Mouse (Mus musculus) lung, adult 18-20 months (tissue): Measurements from ENCODE around the gene Tubg1.
"Not testable (repeated sequence)": the region's sequence is repeated elsewhere in the genome, so short reads cannot be mapped to it uniquely, and the experiment has no call there.

Experiments used
- DNase-seq, 2 experiments: peaks; one replicate each; pipeline ENCODE4 v3.0.0; 2022; ENCODE audit warnings: mixed read lengths in 2 of 2

The Tubg1 gene

DNA sequence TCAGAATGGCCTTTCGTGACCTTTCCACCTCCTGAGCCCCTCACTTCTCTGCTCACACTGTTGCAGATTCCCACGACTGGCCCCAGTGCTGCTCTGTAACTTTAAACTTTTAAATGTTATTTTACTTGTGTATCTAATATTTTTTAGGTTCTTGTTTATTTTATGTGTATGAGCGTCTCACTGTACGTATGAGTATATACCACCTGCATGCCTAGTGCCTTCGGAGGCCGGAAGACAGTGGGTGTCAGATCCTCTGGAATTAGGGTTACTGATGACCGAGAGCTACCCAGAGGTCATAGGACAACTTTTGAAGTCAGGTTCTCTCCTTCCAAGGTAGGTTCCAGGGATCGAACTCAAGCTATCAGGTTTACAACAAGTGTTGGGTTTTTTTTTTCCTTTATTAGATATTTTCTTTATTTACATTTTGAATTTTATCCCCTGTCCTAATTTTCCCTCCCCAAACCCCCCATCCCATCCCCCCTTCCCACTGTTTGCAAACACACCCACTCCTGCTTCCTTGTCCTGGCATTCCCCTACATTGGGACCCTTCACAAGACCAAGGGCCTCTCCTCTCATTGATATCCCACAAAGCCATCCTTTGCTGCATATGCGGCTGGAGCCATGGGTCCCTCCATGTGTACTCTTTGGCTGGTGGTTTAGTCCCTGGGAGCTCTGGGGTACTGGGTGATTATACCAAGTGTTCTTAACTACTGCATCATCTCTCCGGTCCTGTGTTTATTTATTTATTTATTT lies 22.7 kb downstream of the Tubg1 start:
- DNase-seq, result no peak

DNA sequence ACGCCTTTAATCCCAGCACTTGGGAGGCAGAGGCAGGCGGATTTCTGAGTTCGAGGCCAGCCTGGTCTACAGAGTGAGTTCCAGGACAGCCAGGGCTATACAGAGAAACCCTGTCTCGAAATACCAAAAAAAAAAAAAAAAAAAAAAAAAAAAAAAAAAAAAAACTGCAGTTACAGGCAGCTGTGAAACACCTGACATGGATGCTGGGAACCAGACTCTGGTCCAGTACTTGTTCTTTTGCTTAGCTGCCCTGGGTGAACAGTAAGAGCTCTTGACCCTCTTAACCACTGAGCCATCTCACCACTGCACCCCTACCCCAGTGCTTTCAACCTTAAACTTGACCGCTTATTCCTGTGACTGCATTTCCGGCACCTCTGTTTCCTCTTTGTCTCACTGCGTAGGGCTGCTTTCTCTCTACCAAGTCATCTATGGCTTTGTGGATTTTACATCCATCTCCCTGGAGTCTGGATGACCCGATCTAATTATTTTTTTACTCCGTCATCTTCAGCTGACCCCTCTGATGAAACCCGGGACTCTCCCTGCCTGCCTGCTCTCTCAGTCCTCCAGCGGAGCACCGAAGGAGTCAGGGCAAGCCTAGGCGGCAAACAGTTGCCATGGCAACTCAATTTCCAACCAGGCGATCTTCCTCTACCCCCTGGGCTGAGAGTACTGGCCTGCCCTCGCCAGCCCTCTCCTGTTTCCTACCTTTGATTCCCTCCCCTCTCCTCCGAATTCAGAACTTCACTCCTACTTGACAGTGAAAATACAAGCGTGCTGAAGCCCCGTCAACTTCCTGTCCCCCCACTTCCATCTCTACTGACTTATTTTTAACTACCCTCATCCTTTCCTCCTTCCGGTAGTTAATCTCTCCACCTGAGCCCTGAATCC lies 23.8 kb downstream of the Tubg1 start:
- DNase-seq, result peak in 1 of 2 experiments; percentile 33

GRCm38 (mm10) chr11:101146377-101146776 lies 26.6 kb downstream of the Tubg1 start:
- no peak for DNase-seq

- no peak for DNase-seq
Measured at GRCm38 (mm10) chr11:101148751-101149150, 29.0 kb downstream of the Tubg1 start.

DNA sequence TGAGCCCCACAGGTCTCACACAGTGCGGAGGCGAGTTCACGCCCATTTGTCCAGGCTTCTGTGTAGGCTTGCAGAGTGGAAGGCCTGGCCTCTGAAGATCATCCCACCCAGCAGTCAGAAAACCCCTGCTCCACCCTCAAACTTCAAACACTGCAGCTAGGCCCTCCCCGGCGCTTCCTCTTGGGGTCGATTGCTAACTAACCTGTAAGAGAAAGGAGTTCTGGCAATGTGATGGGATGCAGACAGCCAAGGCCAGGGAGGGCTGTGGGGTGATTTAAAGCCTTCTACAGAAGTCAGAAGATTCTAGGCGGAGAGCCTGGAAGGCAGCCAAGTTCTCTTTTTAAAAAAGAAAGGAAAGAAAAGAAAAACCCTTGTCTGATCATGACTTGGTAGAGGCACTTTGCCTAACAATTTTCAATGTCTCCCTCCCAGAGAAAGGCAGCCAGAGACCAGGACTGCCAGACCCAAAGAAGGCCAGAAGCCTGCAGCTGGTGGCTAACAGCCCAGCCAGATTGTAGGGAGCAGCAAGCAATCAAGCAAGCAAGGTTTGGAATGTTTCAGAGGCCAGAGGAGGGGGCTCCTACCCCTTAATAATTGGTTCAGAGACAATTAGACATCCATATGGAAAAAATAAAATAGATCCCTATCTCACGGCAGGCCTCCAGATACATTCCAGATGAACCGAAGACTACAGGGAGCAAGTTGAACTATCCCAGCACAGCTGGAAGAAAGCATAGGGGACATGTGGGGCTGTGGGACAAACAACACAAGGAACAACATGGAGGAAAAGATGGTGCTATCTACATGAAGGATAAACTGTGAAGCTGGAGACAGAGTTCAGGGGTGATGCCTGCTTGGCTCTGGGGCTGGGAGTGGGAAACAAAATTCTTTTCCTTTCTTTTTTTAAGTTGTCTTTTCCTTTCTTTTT lies 29.7 kb downstream of the Tubg1 start:
- no peak for DNase-seq

- no peak for DNase-seq
Measured at GRCm38 (mm10) chr11:101151063-101151462, 31.3 kb downstream of the Tubg1 start.

DNA sequence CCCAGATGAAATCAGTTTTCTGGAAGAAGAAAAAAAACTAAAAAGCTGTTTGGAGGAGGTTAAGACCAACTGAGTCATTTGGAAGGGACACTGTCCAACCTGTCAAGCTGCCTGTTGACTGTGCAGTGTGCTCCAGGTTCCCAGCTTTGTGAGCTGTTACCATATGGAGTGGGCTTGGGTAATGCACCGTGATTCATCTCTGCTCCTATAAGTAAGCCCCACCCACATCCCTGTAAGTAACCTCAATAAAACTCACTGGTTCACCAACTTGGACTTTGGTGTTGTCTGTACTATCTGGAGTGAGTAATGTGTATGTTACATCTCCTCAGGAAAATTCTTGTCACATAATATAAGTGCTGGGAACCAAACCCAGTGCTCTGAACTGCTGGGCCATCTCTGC lies 33.1 kb downstream of the Tubg1 start:
- DNase-seq, result no peak

- DNase-seq, result no peak
Measured at GRCm38 (mm10) chr11:101154648-101155047, 34.9 kb downstream of the Tubg1 start.

GRCm38 (mm10) chr11:101155151-101155550 lies 35.4 kb downstream of the Tubg1 start:
- no peak for DNase-seq

DNA sequence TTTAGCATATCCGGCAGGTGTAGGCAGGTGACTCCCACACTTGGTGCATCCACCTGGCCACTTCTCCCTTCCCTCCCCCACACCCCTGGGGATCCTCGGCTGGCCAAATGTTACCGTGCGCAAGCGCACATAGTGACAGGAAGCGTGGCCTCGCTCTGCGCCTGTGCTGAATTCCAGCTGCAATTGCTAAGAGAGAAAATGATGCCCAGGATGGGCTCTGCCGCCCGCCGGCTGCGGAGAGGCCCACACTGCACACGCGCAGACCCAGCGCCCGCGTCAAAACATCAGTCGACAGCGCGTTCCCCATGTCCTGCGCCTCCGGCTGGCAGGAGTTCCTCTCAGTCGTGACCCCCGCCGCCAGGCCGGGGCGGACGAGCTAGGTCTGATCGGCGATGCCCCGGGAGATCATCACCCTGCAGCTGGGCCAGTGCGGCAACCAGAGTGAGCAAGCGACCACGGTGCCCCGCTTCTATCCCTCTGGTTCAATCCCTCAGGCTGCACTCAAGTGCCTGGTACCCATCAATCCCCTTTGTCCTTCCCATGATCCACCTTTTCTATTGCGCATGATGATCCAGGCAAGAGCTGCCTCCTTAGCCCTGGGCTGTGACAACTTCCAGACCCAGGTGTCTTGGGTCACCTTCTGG lies 36.1 kb downstream of the Tubg1 start, which contains the start of gene Tubg2:
TSS of gene Tubg2 (plus strand) at position 180 of the 644 bp plus-strand sequence.
- peak in 1 of 2 experiments; percentile 49 for DNase-seq

DNA sequence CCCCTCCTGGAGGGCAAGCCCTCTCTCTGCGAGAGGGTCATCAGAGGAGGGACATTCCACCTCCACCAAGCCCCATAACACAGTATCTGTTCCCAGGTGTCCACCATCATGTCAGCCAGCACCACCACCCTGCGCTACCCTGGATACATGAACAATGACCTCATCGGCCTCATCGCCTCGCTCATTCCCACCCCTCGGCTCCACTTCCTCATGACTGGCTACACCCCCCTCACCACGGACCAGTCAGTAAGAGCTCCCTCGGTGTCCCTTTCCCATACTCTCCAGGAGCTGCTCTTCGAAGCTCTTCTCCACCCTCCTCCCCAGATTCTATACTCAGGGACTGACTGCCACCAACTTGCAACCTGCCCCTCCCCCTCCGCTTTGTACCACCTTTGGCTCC lies 40.4 kb downstream of the Tubg1 start:
- not testable (repeated sequence) for DNase-seq

GRCm38 (mm10) chr11:101160981-101161505 lies 41.3 kb downstream of the Tubg1 start:
- DNase-seq, result not testable (repeated sequence)

GRCm38 (mm10) chr11:101161551-101161950 lies 41.8 kb downstream of the Tubg1 start:
- no peak for DNase-seq

GRCm38 (mm10) chr11:101162301-101162700 lies 42.6 kb downstream of the Tubg1 start:
- no peak for DNase-seq

DNA sequence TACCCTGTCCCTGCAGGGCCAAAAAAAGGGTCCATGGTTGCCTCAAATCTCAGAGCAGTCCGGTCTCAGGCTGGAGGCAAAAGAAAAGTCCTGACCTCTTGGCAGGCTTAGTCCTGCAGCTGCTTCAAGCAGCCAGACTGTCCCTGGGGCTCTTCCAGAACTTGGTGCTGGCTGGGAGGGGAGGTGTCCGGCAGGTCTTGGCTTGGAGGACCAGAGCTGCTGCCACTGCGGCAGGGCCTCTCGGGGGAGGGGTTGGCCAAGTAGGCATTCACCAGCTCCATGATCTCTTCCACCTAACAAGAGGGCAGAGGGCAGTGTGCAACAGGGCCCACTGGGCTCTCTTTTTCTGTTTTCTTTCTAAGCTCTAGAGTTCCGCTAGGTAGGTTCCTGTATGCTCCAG lies 43.0 kb downstream of the Tubg1 start:
- peak; percentile 64 to 65 for DNase-seq

GRCm38 (mm10) chr11:101163476-101164350 lies 44.0 kb downstream of the Tubg1 start:
- DNase-seq, result no peak

- DNase-seq, result no peak
Measured at GRCm38 (mm10) chr11:101164351-101164665, 44.6 kb downstream of the Tubg1 start.

- DNase-seq, result peak in 1 of 2 experiments; percentile 30
Measured at GRCm38 (mm10) chr11:101164677-101165580, 45.2 kb downstream of the Tubg1 start.

- no peak for DNase-seq
Measured at GRCm38 (mm10) chr11:101166357-101166756, 46.6 kb downstream of the Tubg1 start.
